Comparison of ENCODE assay signal across 9 mouse cellular contexts in the genomic region with DNA sequence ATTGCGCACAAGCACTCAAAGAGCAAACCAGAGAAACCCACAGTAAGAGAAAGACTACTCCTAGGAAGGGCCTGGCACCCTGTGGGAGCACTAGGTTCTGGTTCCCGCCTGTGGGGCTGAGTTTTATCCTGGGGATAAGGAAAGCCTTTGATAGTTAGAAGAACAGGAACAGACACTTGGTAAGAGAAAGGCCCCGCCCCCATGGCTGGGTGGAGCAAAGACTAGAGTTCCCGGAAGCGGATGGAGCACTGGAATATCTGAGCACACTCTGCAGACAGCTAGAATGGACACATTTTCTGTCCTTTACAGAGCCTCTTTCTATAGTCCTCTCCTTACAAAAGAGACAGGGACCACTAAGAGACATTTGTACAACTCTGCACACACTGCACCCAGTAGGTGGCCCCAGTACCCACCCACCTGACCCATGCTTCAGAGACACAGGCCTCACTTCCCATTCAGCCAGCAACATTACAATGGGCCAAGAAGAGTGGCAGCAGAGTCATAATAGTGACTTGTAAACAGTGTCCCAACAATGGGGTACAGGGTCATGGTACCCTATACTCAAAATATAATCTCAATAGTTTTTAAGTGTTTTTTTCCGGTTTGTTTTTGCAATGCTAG. TPM values are rescaled to one million over a fixed set of nuclear protein-coding genes. Genes with fewer than 3 reads are reported as not detected.
A peak's percentile ranks its signal among the peaks of the same experiment; 100 is the strongest.
DNase-seq lines count a peak whose midpoint lies in the region; ATAC-seq and TF ChIP-seq lines count a peak whose summit lies in the region.
"Had no signal": no experiment of that assay in that cellular context is flagged by ENCODE, and none has a peak within 500 bp of the region (broad histone marks: within the 10 kb centered on the region; RNA-seq: fewer than 3 reads in every experiment).

No protein-coding gene starts in this region.

- H3K9me3 ChIP-seq in limb, embryonic 13.5 days, result no peaks in the 10 kb centered on the region
- no peaks in the 10 kb centered on the region for H3K9me3 ChIP-seq in limb, embryonic 10.5 days (replicated peaks)
- no peaks in the 10 kb centered on the region for H3K9me3 ChIP-seq in midbrain, embryonic 10.5 days (replicated peaks)
- H3K9me3 ChIP-seq: forebrain, embryonic 10.5 days had no signal

- no peak overlapping the region for H3ac ChIP-seq in myocyte (ENCODE audit: control insufficient read depth, insufficient read length)

- TF ChIP-seq CTCF in bone marrow macrophage, adult 2 months (IDR thresholded peaks at IDR 0.05; ENCODE audit: low read depth, low read length), result no peak

- H3K36me3 ChIP-seq in limb, embryonic 13.5 days, result peaks cover 21% of the 10 kb centered on the region
- peaks cover 50% of the 10 kb centered on the region for H3K36me3 ChIP-seq in limb, embryonic 10.5 days
- H3K36me3 ChIP-seq in myocyte (ENCODE audit: control insufficient read depth, insufficient read depth), result peaks cover 5% of the 10 kb centered on the region
- H3K36me3 ChIP-seq in midbrain, embryonic 10.5 days, result peaks cover 51% of the 10 kb centered on the region

- H3K4me3 ChIP-seq in limb, embryonic 13.5 days, result no peak overlapping the region
- no peak overlapping the region for H3K4me3 ChIP-seq in limb, embryonic 10.5 days
- H3K4me3 ChIP-seq in bone marrow macrophage, adult 2 months (ENCODE audit: insufficient read depth, low read length), result no peak overlapping the region
- H3K4me3 ChIP-seq in myocyte, result no peak overlapping the region
- H3K4me3 ChIP-seq in midbrain, embryonic 10.5 days, result no peak overlapping the region
- H3K4me3 ChIP-seq: forebrain, embryonic 10.5 days had no signal

- no peak overlapping the region for H3K4me2 ChIP-seq in limb, embryonic 13.5 days (replicated peaks)
- H3K4me2 ChIP-seq in myocyte (ENCODE audit: low read depth), result peak overlapping the region; percentile 32

- peaks cover 97% of the 10 kb centered on the region for H3K79me2 ChIP-seq in myocyte (ENCODE audit: control insufficient read depth, insufficient read depth)

- H3K27me3 ChIP-seq in limb, embryonic 13.5 days, result no peaks in the 10 kb centered on the region
- H3K27me3 ChIP-seq in limb, embryonic 10.5 days (ENCODE audit: low read depth, poor library complexity, severe bottlenecking), result no peaks in the 10 kb centered on the region
- no peaks in the 10 kb centered on the region for H3K27me3 ChIP-seq in myocyte (ENCODE audit: control insufficient read depth, insufficient read depth, insufficient read length)
- H3K27me3 ChIP-seq in midbrain, embryonic 10.5 days (ENCODE audit: low read depth, poor library complexity, severe bottlenecking), result no peaks in the 10 kb centered on the region

- ATAC-seq in limb, embryonic 13.5 days (ENCODE audit: low FRiP score, low read depth), result no peak

- no peak for DNase-seq in limb, embryonic 10.5 days (ENCODE audit: low spot score)
- peak; percentile 77 for DNase-seq in kidney, postnatal 10 days
- DNase-seq in midbrain, embryonic 10.5 days (ENCODE audit: low spot score), result no peak
- DNase-seq in layer of hippocampus, postnatal 10 days (ENCODE audit: low spot score in 2 of 2), result no peak
- DNase-seq in left cerebral cortex, adult 18-20 months (ENCODE audit: low spot score in 2 of 2), result no peak

- WGBS in limb, embryonic 13.5 days, result 72% methylated on average over 6 of the region's 6 CpGs
- 81% methylated on average over 6 of the region's 6 CpGs for WGBS in limb, embryonic 10.5 days
- 75% methylated on average over 6 of the region's 6 CpGs for WGBS in midbrain, embryonic 10.5 days

- H3K9ac ChIP-seq in limb, embryonic 13.5 days, result no peak overlapping the region

- TF ChIP-seq POLR2A in bone marrow macrophage, adult 2 months (IDR thresholded peaks at IDR 0.05; ENCODE audit: borderline replicate concordance, low read depth, low read length), result no peak
- no peak for TF ChIP-seq POLR2A in myocyte (IDR thresholded peaks at IDR 0.05; ENCODE audit: insufficient read length, low read depth)

- H3K4me1 ChIP-seq in limb, embryonic 13.5 days, result peaks cover 64% of the 10 kb centered on the region
- H3K4me1 ChIP-seq in limb, embryonic 10.5 days, result peaks cover 57% of the 10 kb centered on the region
- peaks cover 34% of the 10 kb centered on the region for H3K4me1 ChIP-seq in bone marrow macrophage, adult 2 months (ENCODE audit: control insufficient read depth, insufficient read depth, low read length)
- peaks cover 23% of the 10 kb centered on the region for H3K4me1 ChIP-seq in midbrain, embryonic 10.5 days

- H3K27ac ChIP-seq in limb, embryonic 13.5 days, result peak overlapping the region; percentile 80; the same call in 1 of the 2 replicates
- H3K27ac ChIP-seq in limb, embryonic 10.5 days, result no peak overlapping the region
- H3K27ac ChIP-seq in bone marrow macrophage, adult 2 months (ENCODE audit: insufficient read depth, low read depth, low read length), result peak overlapping the region; percentile 65
- H3K27ac ChIP-seq in midbrain, embryonic 10.5 days (replicated peaks), result no peak overlapping the region
- H3K27ac ChIP-seq: forebrain, embryonic 10.5 days had no signal

TF ChIP-seq in myocyte, 11 proteins besides CTCF, POLR2A, EP300 and RAD21:
- TF ChIP-seq POLR2AphosphoS2 (IDR thresholded peaks at IDR 0.05; ENCODE audit: insufficient read length, low read depth), result no peak

RNA-seq across cellular contexts. Expression of a gene that starts 29.6 kb away (rescaled TPM):
- polyA plus RNA-seq in limb, embryonic 13.5 days (2015; fragmentation: Nextera tagmentation; extraction: Ambion mirVana), result 270 and 300 TPM in 2 replicates
- 253 and 285 TPM in 2 replicates for polyA plus RNA-seq in limb, embryonic 10.5 days (2016; fragmentation: Nextera tagmentation; extraction: Ambion mirVana)
- 92.7 and 105 TPM in 2 replicates for polyA plus RNA-seq in bone marrow macrophage, adult 2 months (2012; ENCODE audit: insufficient read depth, insufficient read length, missing spikeins)
- 270 TPM for polyA plus RNA-seq in myocyte (2012; fragmentation: generic; extraction: Trizol)
- 236 and 239 TPM in 2 replicates for polyA plus RNA-seq in midbrain, embryonic 10.5 days (2016; fragmentation: Nextera tagmentation; extraction: Ambion mirVana)
- 100 to 1,000 TPM; 128 to 129 TPM for total RNA-seq in layer of hippocampus, postnatal 10 days (2021)
- 100 to 1,000 TPM; 192 TPM for total RNA-seq in left cerebral cortex, adult 18-20 months (2021)

RNA-seq across cellular contexts. Expression of a gene that starts 49.1 kb away (rescaled TPM):
- polyA plus RNA-seq in limb, embryonic 13.5 days (2015; fragmentation: Nextera tagmentation; extraction: Ambion mirVana), result 422 and 454 TPM in 2 replicates
- 446 and 467 TPM in 2 replicates for polyA plus RNA-seq in limb, embryonic 10.5 days (2016; fragmentation: Nextera tagmentation; extraction: Ambion mirVana)
- 228 TPM in 2 replicates for polyA plus RNA-seq in bone marrow macrophage, adult 2 months (2012; ENCODE audit: insufficient read depth, insufficient read length, missing spikeins)
- polyA plus RNA-seq in myocyte (2012; fragmentation: generic; extraction: Trizol), result 335 TPM
- polyA plus RNA-seq in midbrain, embryonic 10.5 days (2016; fragmentation: Nextera tagmentation; extraction: Ambion mirVana), result 402 and 429 TPM in 2 replicates
- 100 to 1,000 TPM; 177 to 178 TPM for total RNA-seq in layer of hippocampus, postnatal 10 days (2021)
- 100 to 1,000 TPM; 196 to 199 TPM for total RNA-seq in left cerebral cortex, adult 18-20 months (2021)

RNA-seq across cellular contexts. Expression of a gene that starts 49.3 kb away (rescaled TPM):
- polyA plus RNA-seq in limb, embryonic 13.5 days (2015; fragmentation: Nextera tagmentation; extraction: Ambion mirVana), result 9.5 and 10.0 TPM in 2 replicates
- polyA plus RNA-seq in limb, embryonic 10.5 days (2016; fragmentation: Nextera tagmentation; extraction: Ambion mirVana), result 18.9 and 19.4 TPM in 2 replicates
- polyA plus RNA-seq in bone marrow macrophage, adult 2 months (2012; ENCODE audit: insufficient read depth, insufficient read length, missing spikeins), result 9.6 and 12.0 TPM in 2 replicates
- 0.18 TPM for polyA plus RNA-seq in myocyte (2012; fragmentation: generic; extraction: Trizol)
- 7.9 and 11.4 TPM in 2 replicates for polyA plus RNA-seq in midbrain, embryonic 10.5 days (2016; fragmentation: Nextera tagmentation; extraction: Ambion mirVana)
- total RNA-seq in layer of hippocampus, postnatal 10 days (2021), result 1 to 10 TPM; 4.6 to 5.8 TPM
- total RNA-seq in left cerebral cortex, adult 18-20 months (2021), result 1 to 10 TPM; 1.0 to 1.7 TPM

RNA-seq across cellular contexts. Expression of a gene that starts 51.3 kb away (rescaled TPM):
- 0.94 and 0.97 TPM in 2 replicates for polyA plus RNA-seq in limb, embryonic 13.5 days (2015; fragmentation: Nextera tagmentation; extraction: Ambion mirVana)
- polyA plus RNA-seq in limb, embryonic 10.5 days (2016; fragmentation: Nextera tagmentation; extraction: Ambion mirVana), result 0.44 and 0.48 TPM in 2 replicates
- polyA plus RNA-seq in bone marrow macrophage, adult 2 months (2012; ENCODE audit: insufficient read depth, insufficient read length, missing spikeins), result not detected in 2 replicates
- 0.24 TPM for polyA plus RNA-seq in myocyte (2012; fragmentation: generic; extraction: Trizol)
- polyA plus RNA-seq in midbrain, embryonic 10.5 days (2016; fragmentation: Nextera tagmentation; extraction: Ambion mirVana), result 0.15 and 0.31 TPM in 2 replicates
- under 1 TPM; 0.54 to 0.82 TPM for total RNA-seq in layer of hippocampus, postnatal 10 days (2021)
- total RNA-seq in left cerebral cortex, adult 18-20 months (2021), result under 1 TPM; 0.61 to 0.95 TPM

Comparison
In these comparisons a context has a peak if more than half of its experiments do, and no peak if none do; other contexts are left out.
1. H3K27ac ChIP-seq: peak in limb, embryonic 13.5 days (single experiment) and bone marrow macrophage, adult 2 months (single experiment); none in limb, embryonic 10.5 days (single experiment) and midbrain, embryonic 10.5 days (single experiment).